Comparison of ENCODE assay signal across 8 mouse cellular contexts in the genomic region with DNA sequence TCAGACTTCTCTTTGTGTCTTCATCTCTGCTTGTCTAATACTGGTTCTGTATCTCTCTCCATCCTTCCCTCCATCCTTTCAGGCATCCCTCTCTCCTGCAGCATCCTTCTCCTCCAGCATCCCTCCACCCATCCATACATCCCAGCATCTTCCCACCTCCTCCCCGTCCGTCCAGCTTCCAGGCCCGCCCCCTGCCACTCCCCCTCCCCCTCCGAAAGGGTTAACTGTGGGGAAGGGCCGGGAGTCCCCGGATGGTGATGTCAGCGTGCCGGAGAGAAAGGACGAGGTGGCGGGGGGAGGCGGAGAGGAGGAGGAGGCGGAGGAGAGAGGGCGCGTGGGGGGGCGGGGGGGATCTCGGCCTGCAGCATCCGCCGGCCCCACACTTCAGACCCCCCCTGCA. TPM values are rescaled to one million over a fixed set of nuclear protein-coding genes. Genes with fewer than 3 reads are reported as not detected.
DNase-seq lines count a peak whose midpoint lies in the region; ATAC-seq and TF ChIP-seq lines count a peak whose summit lies in the region.

A gene (plus strand): TSS at position 218 of the 400 bp plus-strand sequence.

- H3K36me3 ChIP-seq in E14TG2a.4 (ENCODE audit: insufficient read depth, low read length) = peaks cover 27% of the 10 kb centered on the region
- H3K36me3 ChIP-seq in forebrain, embryonic 13.5 days (ENCODE audit: poor library complexity, severe bottlenecking) = peaks cover 32% of the 10 kb centered on the region
- H3K36me3 ChIP-seq in lung, embryonic 16.5 days (ENCODE audit: control insufficient read depth, insufficient read depth, low read length) = no peaks in the 10 kb centered on the region

- H3K27ac ChIP-seq in forebrain, embryonic 13.5 days = peak within 1 kb of the TSS; percentile 94
- H3K27ac ChIP-seq in lung, embryonic 16.5 days (ENCODE audit: low read length) = peak within 1 kb of the TSS; percentile 35

- WGBS in forebrain, embryonic 13.5 days = 1% methylated on average over 8 of the region's 18 CpGs
- 0% methylated on average over 12 of the region's 18 CpGs for WGBS in lung, embryonic 16.5 days

- TF ChIP-seq CTCF in E14TG2a.4 (conservative IDR thresholded peaks at IDR 0.05; ENCODE audit: low read length) = no peak

- peaks cover 55% of the 10 kb centered on the region for H3K4me1 ChIP-seq in E14TG2a.4 (replicated peaks; ENCODE audit: low read depth, low read length)
- H3K4me1 ChIP-seq in forebrain, embryonic 13.5 days = peaks cover 14% of the 10 kb centered on the region
- H3K4me1 ChIP-seq in lung, embryonic 16.5 days (replicated peaks; ENCODE audit: control insufficient read depth, insufficient read depth, low read length) = peaks cover 7% of the 10 kb centered on the region

- intact Hi-C loops in heart, postnatal 25 days (cut with DNase I) = no loop called here

- H3K27me3 ChIP-seq in E14TG2a.4 (ENCODE audit: insufficient read depth, low read length) = no peaks in the 10 kb centered on the region
- no peaks in the 10 kb centered on the region for H3K27me3 ChIP-seq in forebrain, embryonic 13.5 days
- H3K27me3 ChIP-seq in lung, embryonic 16.5 days (ENCODE audit: control insufficient read depth, insufficient read depth, low read depth, low read length) = no peaks in the 10 kb centered on the region; the same call in 1 of the 2 replicates

- peak; percentile 92 for ATAC-seq in forebrain, embryonic 13.5 days
- peak; percentile 77 for ATAC-seq in lung, embryonic 16.5 days (ENCODE audit: low read depth)

- H3K4me2 ChIP-seq in forebrain, embryonic 13.5 days = peak within 1 kb of the TSS; percentile 83
- H3K4me2 ChIP-seq in lung, embryonic 16.5 days (ENCODE audit: low read depth, low read length) = peak within 1 kb of the TSS; percentile 97

- H3K4me3 ChIP-seq in E14TG2a.4 (replicated peaks; ENCODE audit: low read length) = peak within 1 kb of the TSS; percentile 86
- peak within 1 kb of the TSS; percentile 93 for H3K4me3 ChIP-seq in forebrain, embryonic 13.5 days
- peak within 1 kb of the TSS; percentile 68 for H3K4me3 ChIP-seq in lung, embryonic 16.5 days (ENCODE audit: low read length)

- no peaks in the 10 kb centered on the region for H3K9me3 ChIP-seq in E14TG2a.4 (ENCODE audit: low read length)
- H3K9me3 ChIP-seq in forebrain, embryonic 13.5 days (replicated peaks) = no peaks in the 10 kb centered on the region
- no peaks in the 10 kb centered on the region for H3K9me3 ChIP-seq in lung, embryonic 16.5 days (ENCODE audit: control insufficient read depth, low read length)

- DNase-seq in brain, embryonic 18.5 days (ENCODE audit: low read depth, low spot score) = peak; percentile 90
- DNase-seq in heart, postnatal 25 days (ENCODE audit: low spot score) = peak; percentile 26
- peak; percentile 72 to 85 for DNase-seq in layer of hippocampus, postnatal 25 days (ENCODE audit: extremely low spot score in 1 of 2, low spot score in 1 of 2)
- DNase-seq in retina, postnatal 1 day = peak; percentile 96
- DNase-seq in spleen, postnatal 4 days (ENCODE audit: low spot score in 2 of 2) = no peak

- H3K9ac ChIP-seq in forebrain, embryonic 13.5 days = peak within 1 kb of the TSS; percentile 100
- H3K9ac ChIP-seq in lung, embryonic 16.5 days (ENCODE audit: low read length) = peak within 1 kb of the TSS; percentile 86

RNA-seq across cellular contexts. Expression of the gene that starts here (rescaled TPM):
- 6.1 and 6.5 TPM in 2 replicates for polyA plus RNA-seq in forebrain, embryonic 13.5 days (2015; fragmentation: Nextera tagmentation; extraction: Ambion mirVana)
- total RNA-seq in heart, postnatal 25 days (2021) = 1 to 10 TPM; 1.1 to 1.3 TPM
- total RNA-seq in layer of hippocampus, postnatal 25 days (2021) = 100 to 1,000 TPM; 330 to 348 TPM
- 0.68 and 0.74 TPM in 2 replicates for polyA plus RNA-seq in lung, embryonic 16.5 days (2015; fragmentation: Nextera tagmentation; extraction: Ambion mirVana)

Comparison
In these comparisons a context has a peak if more than half of its experiments do, and no peak if none do; other contexts are left out.
1. RNA of the gene that starts here (total RNA-seq): 330 to 348 TPM in layer of hippocampus, postnatal 25 days; 1.1 to 1.3 TPM in heart, postnatal 25 days; every median in the first group is over 100 times any median in the second.
2. Peak in ATAC-seq, H3K4me3 ChIP-seq, H3K27ac ChIP-seq, H3K9ac ChIP-seq and H3K4me2 ChIP-seq in lung, embryonic 16.5 days; RNA of the gene not detected or under 1 TPM.
3. DNase-seq: peak in brain, embryonic 18.5 days (single experiment), heart, postnatal 25 days (single experiment), layer of hippocampus, postnatal 25 days (2 of 2) and retina, postnatal 1 day (single experiment); none in spleen, postnatal 4 days (0 of 2).
4. Peak in every context shown above with its lines, with median percentiles within 50 percentile points of each other: H3K4me3 ChIP-seq.